Mouse (Mus musculus): ENCODE measurements around the gene Sfxn3.

Gene Sfxn3

DNA sequence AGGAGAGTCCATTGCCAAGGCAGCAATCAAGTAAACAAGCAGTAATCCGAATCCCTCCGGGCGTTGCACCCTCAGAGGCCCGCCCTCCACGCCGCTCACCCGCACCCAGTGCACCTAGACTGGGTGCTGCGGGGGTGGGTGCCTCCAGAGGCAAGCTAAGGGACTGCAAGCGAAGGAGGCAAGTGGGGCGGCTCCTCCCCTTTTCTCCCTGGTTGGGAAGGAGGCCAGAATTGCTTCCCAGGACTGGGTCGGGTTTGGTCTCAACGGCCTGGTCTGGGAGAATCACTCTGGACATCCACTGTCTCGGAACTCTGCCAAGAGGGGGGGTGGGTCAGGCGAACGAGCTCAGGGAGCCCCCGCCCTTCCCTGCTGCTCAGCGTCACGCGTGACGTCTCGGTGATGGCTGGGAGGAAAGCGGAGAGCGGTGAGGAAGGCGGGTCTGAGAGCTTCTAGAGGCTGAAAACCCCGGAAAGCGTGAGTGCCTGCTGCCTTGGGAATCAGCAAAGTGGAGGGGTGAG lies at the start of gene Sfxn3:
Gene Sfxn3 (plus strand): TSS at position 87 of the 518 bp plus-strand sequence.
- peak; percentile 70 for DNase-seq (ENCODE audit: low read depth, low spot score)

DNA sequence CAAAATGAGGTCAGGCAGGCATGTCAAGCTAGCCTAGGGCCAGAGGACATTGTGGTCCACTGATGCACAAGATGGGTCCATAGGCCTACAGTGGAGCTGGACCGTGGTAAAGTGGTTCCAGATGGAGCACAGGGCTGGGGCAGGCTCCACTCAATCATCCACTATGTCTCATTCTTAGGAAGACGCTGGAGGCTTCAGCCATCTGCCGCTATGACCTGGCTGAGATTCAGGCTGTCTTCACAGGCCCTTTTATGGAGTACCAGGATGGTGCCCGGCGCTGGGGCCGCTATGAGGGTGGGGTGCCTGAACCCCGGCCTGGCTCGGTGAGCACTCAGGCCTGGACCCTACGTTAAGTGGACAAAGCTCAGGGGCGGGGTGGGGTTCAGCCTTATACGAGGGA lies 49.5 kb upstream of the Sfxn3 start:
- no peak for DNase-seq (ENCODE audit: low read depth, low spot score)

DNA sequence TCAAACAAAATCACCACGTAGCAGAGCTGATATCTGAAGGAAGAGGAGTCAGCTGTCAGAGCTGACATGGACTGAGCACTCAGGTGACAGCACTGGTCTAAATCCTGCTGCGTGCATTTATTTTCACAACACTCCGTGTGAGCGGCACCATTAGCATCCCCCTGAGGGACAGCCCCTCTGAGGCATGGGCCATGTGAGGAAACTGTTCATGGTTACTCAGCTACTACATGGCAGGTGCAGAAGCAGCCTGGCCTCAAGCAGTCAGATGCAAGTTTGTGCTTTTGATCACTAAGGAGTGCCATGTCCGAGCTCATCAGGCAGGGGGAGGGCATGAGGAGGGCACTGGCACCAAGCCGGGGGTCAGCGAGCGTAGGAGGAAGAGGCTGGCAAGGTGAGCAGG lies 47.7 kb upstream of the Sfxn3 start:
- no peak for DNase-seq (ENCODE audit: low read depth, low spot score)

DNA sequence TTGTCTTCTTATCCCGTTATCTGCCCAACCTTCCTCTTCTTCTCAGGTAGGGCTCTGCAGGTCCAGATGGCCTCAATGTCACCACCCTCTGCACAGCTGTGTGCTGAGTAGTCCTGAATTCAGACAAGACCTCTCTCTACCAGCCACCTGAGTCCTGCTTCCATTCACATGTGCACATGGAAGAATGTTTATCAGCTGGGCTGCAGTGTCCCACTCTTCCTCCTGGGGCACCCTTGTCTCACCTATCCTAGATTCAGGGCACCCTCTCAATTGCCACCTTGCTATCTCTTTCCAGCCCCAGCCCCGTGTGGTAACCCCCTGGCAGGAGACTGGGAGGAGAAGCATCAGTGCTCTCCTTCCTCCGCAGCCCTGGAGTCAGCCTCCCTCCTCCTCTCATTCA lies 45.0 kb upstream of the Sfxn3 start:
- DNase-seq (ENCODE audit: low read depth, low spot score): no peak

DNA sequence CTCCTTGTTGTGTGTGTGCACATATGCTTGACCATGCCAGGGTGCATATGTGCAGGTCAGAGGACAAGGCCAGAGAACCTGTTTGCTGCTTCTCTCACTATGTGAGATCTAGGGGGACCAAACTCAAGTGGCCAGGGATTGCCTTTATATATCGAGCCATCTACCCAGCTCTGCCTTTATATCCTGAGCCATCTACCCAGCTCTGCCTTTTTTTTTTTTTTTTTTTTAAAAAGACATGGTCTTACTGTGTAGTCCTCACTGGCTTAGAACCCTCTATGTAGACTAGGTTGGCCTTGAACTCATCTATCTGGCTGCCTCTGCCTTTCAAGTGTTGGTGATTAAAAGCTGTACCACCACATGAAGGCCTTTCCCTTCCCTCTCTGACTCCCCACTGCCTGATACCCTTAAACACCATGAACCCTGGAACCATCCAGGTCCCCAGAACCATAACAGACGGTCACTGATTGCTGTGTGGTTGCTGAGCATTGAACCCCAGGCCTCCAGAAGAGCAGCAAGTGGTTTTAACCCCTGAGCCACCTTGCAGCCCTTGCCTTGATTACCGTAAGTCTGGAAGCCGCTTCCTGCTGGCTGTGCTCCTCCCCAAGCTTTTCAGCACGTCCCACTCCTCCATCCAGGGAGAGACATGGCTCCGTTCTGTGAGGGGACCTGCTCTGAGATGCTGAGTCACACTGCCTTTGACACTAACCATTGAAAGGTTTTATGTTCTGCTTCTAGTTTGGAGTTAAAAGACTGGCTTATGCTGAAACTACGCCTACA lies 43.4 kb upstream of the Sfxn3 start:
- no peak for DNase-seq (ENCODE audit: low read depth, low spot score)

DNA sequence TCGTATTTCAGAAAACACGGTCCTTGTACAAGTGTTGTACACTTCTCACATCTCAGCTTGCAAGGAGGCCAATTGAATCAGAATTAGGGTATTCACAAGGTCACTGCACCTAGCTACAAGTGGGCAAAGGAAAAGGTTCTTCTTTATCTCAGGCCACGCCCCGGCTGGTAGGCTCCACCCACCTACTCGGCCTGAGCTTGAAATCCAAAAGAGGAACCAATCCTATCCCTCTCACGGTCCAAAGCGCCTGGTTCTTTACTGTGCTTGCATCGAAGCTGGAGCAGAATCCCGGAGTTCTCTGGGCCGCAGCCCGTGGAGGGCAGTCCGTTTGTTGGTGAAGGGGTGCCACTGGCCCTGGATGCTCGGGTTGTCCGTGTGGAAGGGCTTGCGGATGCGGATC lies 41.9 kb upstream of the Sfxn3 start, which contains the start of gene Twnk:
Gene Twnk (plus strand): TSS at position 220 of the 400 bp plus-strand sequence.
- no peak for DNase-seq (ENCODE audit: low read depth, low spot score)

DNA sequence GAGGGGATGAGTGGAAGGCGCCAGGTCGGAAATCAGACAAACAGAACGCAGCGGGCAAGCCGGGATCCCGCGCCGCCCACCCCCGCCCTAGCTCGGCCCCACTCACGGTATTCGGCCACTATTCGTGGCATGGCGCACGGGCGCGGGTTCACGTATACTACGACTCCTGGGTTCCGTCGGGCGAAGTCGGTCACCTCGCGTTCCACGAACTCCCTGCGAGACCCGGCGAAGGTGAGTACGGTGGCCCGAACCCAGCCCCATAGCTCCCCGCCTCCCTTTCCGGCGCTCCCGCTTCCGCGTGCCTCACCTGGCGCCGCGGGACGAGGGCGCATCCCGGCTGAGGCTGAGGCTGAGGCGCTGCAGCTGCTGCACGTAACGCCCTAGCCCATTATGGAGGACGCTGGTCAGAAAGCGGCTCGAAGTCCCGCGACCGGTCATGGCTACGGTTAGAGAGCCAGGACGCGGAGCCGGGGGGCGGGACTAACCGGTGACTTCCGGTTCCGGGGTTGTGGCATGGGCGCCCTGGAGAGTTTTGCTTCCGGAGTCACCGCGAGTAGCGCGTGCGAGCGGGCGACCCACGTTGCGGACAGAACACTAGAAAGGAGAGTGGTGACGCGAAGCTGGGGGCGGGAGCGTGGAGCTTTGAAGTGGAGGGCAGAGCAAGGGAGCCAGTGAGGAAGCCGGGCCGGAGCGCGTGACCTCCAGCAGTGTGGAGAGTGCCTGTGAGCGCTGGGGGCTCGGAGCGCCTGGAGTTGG lies 41.2 kb upstream of the Sfxn3 start, which contains the start of gene Mrpl43:
Gene Mrpl43 (minus strand): TSS at position 486 of the 756 bp plus-strand sequence.
- DNase-seq (ENCODE audit: low read depth, low spot score): peak; percentile 92

DNA sequence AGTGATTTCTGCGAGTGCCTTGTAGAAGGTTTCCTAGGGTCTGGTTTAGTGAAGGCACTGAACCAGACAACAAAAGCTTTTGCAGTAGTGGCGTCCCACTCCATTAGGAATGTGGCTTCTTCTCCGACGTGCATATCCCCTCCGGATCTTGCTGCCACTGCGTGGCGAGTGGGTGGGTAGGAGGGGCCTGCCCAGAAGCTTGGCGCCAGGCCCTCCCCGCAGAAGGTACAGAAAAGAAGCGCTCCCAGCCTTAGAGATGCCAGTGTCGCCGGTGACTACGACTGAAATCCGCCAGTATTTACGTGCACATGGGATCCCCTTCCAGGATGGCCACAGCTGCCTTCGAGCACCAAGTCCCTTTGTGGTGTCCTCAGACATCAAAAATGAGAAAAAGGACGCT lies 40.3 kb upstream of the Sfxn3 start:
- DNase-seq (ENCODE audit: low read depth, low spot score): no peak

DNA sequence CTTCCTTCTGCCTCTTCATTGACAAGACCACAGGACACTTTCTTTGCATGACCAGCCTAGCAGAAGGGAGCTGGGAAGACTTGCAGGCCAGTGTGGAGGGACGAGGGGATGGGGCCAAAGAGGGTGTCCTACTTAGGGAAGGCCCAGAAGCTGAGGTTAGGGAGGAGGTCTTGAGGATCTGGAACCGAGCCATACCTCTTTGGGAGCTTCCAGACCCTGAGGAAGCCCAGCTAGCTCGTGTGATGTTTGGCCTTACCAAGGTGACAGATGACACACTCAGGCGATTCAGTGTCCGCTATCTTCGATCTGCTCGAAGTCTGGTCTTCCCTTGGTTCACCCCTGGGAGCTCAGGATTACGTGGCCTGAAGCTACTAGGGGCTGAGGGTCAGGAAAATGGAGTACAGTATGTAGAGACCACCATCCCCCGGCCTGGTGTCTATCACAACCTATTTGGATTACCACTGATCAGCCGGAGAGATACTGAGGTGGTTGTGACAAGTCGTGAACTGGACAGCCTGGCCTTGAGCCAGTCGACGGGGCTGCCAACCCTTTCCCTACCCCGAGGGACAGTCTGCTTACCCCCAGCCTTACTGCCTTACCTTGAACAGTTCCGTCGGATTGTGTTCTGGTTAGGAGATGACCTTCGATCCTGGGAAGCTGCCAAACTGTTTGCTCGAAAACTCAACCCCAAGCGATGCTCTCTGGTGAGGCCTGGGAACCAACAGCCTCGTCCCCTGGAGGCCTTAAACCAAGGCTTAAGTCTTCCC lies 39.7 kb upstream of the Sfxn3 start:
- DNase-seq (ENCODE audit: low read depth, low spot score): no peak

DNA sequence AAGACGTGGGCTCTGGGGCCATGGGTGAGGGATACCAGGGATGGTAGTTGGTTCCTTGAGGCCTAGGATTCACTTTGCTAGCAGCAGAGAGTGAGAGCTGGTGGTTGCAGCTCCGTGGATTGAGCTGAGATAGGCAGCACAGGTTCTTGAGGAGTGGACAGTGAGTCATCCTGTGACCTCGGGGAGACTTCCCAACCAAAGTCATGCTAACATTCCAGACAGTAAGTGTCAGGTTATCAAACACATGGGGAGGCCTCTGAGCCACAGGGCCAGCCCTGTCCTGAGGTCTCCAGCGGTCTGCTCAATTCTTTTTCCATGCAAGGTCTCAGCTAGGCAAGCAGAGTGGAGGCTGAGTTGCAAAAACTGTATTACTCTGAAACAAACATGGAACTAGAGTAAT lies 36.7 kb upstream of the Sfxn3 start:
- no peak for DNase-seq (ENCODE audit: low read depth, low spot score)

DNA sequence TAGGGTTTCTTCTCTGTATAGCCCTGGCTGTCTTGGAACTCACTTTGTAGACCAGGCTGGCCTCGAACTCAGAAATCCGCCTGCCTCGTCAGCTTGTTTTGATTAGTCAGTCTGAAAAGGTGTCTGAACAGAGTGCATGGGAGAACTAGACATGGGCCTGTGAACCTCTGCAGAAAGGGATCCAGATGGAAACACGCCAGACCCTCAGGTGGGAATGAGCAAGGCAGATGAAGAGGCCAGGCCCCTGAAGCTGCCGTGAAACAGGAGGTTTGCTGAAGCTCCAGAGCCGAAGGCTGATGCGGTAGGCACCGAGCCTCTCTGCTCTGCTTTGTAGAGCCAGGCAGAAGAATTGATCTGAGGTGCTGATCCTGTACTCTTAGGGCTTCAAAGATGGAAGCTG lies 35.1 kb upstream of the Sfxn3 start:
- DNase-seq (ENCODE audit: low read depth, low spot score): no peak

DNA sequence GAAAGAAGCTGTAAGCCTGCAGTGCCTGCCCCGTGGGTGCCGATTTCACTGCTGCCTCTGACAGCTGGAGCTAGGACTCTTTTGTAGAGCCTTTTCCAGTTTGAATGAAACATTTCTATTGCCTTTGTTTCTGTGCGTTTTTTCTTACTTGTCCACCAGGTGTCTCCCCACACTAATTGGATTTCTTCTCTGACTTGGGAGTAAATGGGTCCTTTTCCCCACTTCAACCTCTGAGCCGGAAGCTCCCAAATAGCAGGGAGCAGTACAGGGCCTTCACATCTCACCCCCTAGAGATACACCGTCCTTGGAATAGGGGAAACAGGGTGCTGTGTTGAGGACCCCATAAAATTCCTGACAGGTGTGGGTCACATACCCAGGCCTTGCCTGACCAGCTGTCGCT lies 34.7 kb upstream of the Sfxn3 start:
- no peak for DNase-seq (ENCODE audit: low read depth, low spot score)

DNA sequence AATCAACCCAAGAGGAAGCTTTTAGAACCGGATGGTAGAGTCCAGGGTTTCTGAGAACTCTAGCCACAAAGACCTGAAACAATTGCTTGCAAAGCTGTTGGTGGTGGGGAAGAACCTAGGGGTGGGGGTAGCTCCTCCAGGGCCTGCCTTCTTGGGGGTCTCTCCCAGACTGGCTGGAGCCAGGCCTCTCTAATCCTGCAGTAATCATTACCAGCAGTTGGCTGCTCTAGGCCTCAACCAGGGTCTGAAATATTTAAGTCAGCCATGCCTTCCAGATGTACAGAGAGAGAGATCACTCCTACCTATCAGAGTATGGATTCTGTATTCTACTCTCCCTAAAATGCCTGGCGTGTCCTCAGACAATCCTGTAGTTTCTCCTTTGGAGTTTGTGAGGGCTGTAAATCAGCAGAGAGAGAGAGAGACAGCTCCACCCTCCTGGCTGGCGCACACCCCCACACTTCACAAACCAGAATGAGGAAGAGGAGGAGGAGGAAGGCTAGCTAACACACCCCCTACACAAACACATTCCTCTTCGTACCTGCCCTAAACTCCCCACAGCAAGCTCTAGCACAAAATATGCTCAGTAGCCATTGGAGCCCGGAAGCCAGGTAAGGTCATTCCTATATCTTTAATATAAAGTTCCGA lies 33.6 kb upstream of the Sfxn3 start:
- DNase-seq (ENCODE audit: low read depth, low spot score): no peak

DNA sequence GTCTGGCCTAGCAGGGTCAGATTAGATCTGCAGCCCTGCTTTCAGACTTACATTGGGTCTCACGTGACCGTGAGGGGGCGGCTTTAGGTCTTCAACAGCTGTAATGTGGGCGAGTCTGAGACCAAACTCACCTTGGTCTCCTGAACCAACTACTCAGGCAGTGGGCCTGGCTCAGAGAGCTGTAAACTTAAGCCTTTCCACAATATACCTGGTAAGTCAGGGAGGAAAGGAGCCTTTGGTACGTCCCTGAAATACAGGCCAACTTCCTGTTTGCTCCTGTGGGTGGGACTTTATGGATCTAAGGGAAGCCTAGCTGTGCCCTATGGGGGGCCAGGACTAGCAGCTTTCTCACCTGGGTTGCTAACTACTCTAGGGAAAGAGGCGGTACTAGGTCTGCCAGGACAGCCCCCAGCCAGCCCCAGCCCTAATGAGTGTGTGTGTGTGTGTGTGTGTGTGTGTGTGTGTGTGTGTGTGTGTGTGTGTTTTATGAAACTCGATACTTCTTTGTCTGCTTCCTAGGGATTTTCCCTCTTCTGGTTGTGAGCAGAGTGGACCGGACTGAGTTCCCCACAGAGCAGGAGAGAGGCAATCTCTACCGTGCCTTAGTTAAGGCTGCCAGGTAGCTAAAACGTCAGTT lies 32.9 kb upstream of the Sfxn3 start, which contains the start of gene Lzts2:
Gene Lzts2 (plus strand): TSS at position 80 of the 637 bp plus-strand sequence.
- DNase-seq (ENCODE audit: low read depth, low spot score): no peak

DNA sequence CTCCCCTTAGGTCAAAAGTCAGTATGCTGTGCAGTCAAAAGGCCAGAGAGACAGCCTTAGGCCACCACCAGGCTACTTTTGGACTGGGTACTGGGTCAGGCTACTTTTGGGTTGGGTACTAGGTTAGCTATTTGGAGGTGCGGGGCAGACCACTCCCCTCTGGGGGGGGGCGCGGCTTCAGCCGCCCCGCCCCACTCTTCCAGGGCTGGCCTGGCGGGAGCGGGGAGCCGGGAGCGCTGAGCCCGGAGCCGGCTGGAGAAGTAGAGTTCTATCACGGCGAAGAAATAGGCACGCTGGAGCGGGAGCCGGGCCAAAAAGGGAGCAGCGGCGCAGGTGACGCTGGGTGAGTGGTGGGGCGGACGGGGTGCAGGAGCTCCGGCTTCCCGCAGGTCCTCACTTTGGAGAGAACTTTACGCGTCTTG lies 32.3 kb upstream of the Sfxn3 start:
- no peak for DNase-seq (ENCODE audit: low read depth, low spot score)

DNA sequence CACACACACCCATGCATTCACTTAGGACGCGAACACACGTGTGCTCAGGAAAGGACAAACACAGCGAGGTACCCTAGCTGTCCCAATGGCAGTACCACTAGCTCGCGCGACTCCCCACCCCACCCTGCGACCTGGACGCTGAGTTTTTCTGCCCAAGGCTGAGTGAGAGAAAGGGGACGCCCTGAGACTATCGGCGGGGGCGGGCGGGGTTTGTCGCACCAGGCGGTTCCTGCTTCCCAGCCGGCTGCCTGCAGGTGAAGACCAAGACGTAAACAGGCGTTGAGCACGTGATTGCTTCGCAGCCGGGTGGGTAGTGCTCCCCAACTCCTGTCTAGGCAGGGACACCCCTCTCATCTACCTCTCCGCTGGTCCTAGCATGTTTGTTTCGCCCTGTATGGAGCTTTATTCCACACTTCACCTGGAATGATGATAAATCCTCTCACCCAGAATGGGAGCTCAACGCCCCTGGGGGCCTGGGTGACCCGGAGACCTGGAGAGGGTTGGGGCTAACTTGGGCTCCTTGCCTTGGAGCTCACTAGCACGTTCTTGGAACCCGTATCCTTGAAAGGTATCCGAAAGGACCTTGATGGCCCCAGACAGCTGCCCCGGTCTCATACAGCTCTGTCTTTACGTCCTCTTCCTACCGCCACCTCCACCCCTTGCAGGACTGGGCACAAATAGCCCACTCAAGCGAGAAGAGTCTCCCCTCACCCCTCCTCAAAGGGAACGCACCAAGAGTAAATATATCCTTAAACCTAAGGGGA lies 31.6 kb upstream of the Sfxn3 start:
- DNase-seq (ENCODE audit: low read depth, low spot score): no peak

DNA sequence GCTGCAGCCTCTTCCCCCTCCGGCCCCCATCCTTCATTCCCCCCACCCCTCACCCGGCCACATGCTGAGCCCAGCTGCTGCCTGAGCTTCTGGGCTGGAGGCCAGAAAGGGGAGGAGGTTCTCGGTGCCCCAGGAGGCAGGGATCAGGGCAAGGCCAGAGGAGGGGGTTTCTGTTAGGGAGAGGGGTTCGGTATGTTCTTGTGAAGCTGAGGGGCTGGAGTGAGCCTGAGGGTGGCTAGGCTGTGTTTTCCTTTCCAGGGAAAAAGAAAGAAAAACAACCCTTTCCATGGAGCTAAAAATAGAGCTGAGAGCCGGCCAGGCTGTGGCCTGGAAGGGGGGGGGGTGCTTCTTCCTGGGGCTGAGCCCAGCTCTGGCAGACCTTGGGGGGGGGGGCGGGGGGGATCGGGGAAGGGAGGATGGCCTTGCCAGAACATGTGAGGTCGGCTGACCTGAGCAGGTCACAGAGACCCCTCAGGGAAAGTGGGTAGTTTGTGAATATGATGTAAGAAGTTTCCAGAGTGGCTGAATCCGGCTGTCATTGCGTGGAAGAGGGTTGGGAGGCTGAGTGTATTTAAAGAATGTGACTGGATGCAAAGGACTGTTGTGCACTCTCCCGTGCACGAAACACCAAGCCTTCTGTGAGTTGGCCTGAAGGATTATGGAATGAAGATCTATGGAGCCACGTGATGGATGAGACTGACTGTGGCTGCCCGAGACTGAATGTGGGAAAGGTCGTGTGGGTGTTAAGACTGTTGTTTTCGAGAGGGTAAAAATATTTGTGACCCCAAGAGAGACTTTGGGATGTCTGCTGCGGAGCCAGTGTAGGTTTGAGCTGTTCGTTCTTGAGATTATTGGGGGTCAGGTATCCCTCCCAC lies 30.7 kb upstream of the Sfxn3 start:
- peak; percentile 82 for DNase-seq (ENCODE audit: low read depth, low spot score)

DNA sequence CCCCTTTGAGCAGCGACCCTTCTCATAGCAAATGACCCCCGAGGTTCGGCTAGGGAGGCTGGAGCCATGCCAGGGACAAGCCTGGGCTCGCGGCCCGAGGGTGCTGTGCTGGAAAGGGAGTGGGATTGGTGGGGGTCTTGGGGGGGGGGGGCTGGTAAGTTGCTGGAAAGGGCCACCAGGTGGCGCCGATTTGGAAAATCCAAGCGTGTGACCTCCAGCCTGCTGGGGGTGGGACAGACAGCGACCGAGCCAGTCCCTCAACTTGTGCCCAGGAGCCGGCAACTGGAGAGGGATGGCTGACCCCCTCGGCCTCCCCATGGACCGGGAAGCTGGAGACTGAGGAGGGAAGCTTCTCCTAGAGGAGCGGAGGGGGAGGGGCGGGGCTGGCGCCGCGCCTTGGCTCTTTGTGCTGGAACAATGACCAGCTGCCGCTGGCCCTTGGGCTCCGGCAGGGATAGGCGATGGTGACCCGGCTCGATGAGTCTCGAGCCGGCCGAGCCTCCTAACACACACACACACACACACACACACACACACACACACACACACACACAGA lies 30.0 kb upstream of the Sfxn3 start:
- peak; percentile 88 for DNase-seq (ENCODE audit: low read depth, low spot score)

DNA sequence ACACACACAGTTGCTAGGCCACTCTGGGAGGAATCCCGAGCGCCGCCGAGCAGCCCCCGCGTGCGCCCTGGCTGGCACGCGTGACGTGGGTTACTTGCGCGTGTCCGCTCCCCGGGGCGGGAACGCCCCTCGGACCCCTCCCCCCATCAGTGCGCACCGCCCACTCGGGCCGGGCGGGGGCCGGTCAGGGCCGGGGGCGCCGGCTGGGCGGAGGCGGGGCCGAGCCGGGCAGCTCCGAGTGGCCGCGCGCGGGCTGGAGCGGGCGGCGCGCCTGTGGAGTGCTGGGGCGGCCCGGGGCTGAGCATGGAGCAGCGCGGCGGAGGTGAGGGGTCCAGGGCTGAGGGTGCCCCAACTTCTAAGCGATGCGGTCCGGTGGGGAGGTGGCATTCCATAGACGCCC lies 29.4 kb upstream of the Sfxn3 start:
- peak; percentile 86 for DNase-seq (ENCODE audit: low read depth, low spot score)

Measured in mesoderm, embryonic 11.5 days (tissue).